In the genomic region with DNA sequence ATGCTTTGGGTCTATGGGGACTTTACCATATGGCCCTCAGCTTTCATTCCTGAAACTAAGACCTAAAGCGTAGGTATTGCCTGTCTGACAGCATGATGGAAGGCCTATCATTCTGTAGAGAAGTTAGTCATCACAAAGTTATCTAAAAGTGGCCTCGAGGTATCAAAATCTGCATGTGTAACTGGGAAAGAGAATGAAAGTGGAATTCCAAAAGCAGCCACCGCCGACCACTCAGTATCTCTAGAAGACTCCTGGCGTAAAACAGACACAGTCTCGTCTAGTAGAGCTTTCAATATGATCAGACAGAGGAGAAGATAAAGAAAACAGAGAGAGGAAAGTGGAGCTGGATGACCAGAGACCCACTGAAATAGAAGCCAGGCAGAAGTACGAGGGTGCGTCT, we compare ENCODE assay signal across 26 mouse cellular contexts.
DNase-seq lines count a peak whose midpoint lies in the region; ATAC-seq and TF ChIP-seq lines count a peak whose summit lies in the region.
"Had no signal": no experiment of that assay in that cellular context is flagged by ENCODE, and none has a peak within 500 bp of the region (broad histone marks: within the 10 kb centered on the region; RNA-seq: fewer than 3 reads in every experiment).

No protein-coding gene starts in this region.

- POLR2A ChIA-PET in Patski (lab: Charles Lee): no interaction called here

- no peak for DNase-seq in heart, adult 9 months (ENCODE audit: low spot score in 2 of 2)
- DNase-seq in heart, postnatal 14 days: no peak
- DNase-seq in midbrain, embryonic 11.5 days (ENCODE audit: low spot score, missing footprints): peak; percentile 75
- no peak for DNase-seq in midbrain, postnatal 0 days (ENCODE audit: low spot score)
- peak; percentile 25 for DNase-seq in Patski (ENCODE audit: low read depth, low spot score)
- DNase-seq: adrenal gland, adult 8-10 months; adrenal gland, postnatal 25 days; cerebellum, adult 11-12 months; cerebellum, adult 8-10 months; cerebellum, postnatal 10 days; cerebellum, postnatal 36 days; embryo, embryonic 11 days; gastrocnemius, postnatal 10 days; gastrocnemius, postnatal 36 days; kidney, adult 8-10 months had no signal

- no peaks in the 10 kb centered on the region for H3K27me3 ChIP-seq in heart, embryonic 12.5 days (replicated peaks)
- no peaks in the 10 kb centered on the region for H3K27me3 ChIP-seq in heart, embryonic 15.5 days
- H3K27me3 ChIP-seq in midbrain, embryonic 11.5 days (ENCODE audit: control insufficient read depth, insufficient read depth, low read length): no peaks in the 10 kb centered on the region
- H3K27me3 ChIP-seq in midbrain, postnatal 0 days (ENCODE audit: insufficient read depth, low read length): no peaks in the 10 kb centered on the region
- H3K27me3 ChIP-seq in Patski: no peaks in the 10 kb centered on the region
- H3K27me3 ChIP-seq: forebrain, embryonic 13.5 days; hindbrain, embryonic 12.5 days; hindbrain, embryonic 15.5 days; kidney, embryonic 15.5 days had no signal

- H3K9ac ChIP-seq in heart, embryonic 12.5 days: no peak overlapping the region
- H3K9ac ChIP-seq in heart, embryonic 15.5 days: no peak overlapping the region
- H3K9ac ChIP-seq in midbrain, embryonic 11.5 days (ENCODE audit: low read length): no peak overlapping the region
- no peak overlapping the region for H3K9ac ChIP-seq in midbrain, postnatal 0 days (replicated peaks; ENCODE audit: low read length, poor library complexity, severe bottlenecking)
- H3K9ac ChIP-seq: forebrain, embryonic 13.5 days; hindbrain, embryonic 12.5 days; hindbrain, embryonic 15.5 days; kidney, embryonic 15.5 days had no signal

- H3K4me2 ChIP-seq in heart, embryonic 12.5 days: peak overlapping the region; percentile 54
- peak overlapping the region; percentile 30 for H3K4me2 ChIP-seq in heart, embryonic 15.5 days
- H3K4me2 ChIP-seq in midbrain, embryonic 11.5 days: no peak overlapping the region
- no peak overlapping the region for H3K4me2 ChIP-seq in midbrain, postnatal 0 days (ENCODE audit: low read depth, low read length, poor library complexity, severe bottlenecking)
- H3K4me2 ChIP-seq: forebrain, embryonic 13.5 days; hindbrain, embryonic 12.5 days; hindbrain, embryonic 15.5 days; kidney, embryonic 15.5 days had no signal

- in situ Hi-C loops in Patski (cut with MboI; ENCODE audit: low pct_unique_long_range_greater_than_20kb): no loop called here

- no peak for TF ChIP-seq CTCF in midbrain, postnatal 0 days (IDR thresholded peaks at IDR 0.05)
- no peak for TF ChIP-seq CTCF in Patski (IDR thresholded peaks at IDR 0.05)

- CTCF ChIA-PET in Patski (lab: Charles Lee): interaction anchor here (1.2 kb wide), 2 partner anchors 10 to 15 kb away, joined by 4 read pairs; no protein-coding TSS in a partner anchor

- 14% methylated on average over 8 of the region's 8 CpGs for WGBS in heart, embryonic 12.5 days
- 36% methylated on average over 8 of the region's 8 CpGs for WGBS in heart, embryonic 15.5 days
- WGBS in midbrain, embryonic 11.5 days: 78% methylated on average over 8 of the region's 8 CpGs
- 77% methylated on average over 8 of the region's 8 CpGs for WGBS in midbrain, postnatal 0 days

- H3K9me3 ChIP-seq in heart, embryonic 12.5 days (replicated peaks): no peaks in the 10 kb centered on the region
- H3K9me3 ChIP-seq in heart, embryonic 15.5 days (replicated peaks): no peaks in the 10 kb centered on the region
- no peaks in the 10 kb centered on the region for H3K9me3 ChIP-seq in midbrain, embryonic 11.5 days (ENCODE audit: control insufficient read depth, low read length)
- H3K9me3 ChIP-seq in midbrain, postnatal 0 days (ENCODE audit: low read length): no peaks in the 10 kb centered on the region
- H3K9me3 ChIP-seq: forebrain, embryonic 10.5 days; forebrain, embryonic 13.5 days; hindbrain, embryonic 12.5 days; hindbrain, embryonic 15.5 days; kidney, embryonic 15.5 days had no signal

- ATAC-seq in heart, embryonic 12.5 days (ENCODE audit: insufficient number of reproducible peaks, low FRiP score): no peak
- no peak for ATAC-seq in heart, embryonic 15.5 days (replicated peaks; ENCODE audit: insufficient number of reproducible peaks, insufficient read depth, low FRiP score, low read depth)
- no peak for ATAC-seq in midbrain, embryonic 11.5 days (ENCODE audit: low FRiP score)
- no peak for ATAC-seq in midbrain, postnatal 0 days (ENCODE audit: low FRiP score)
- peak; percentile 57 for ATAC-seq in Patski
- no peak for ATAC-seq in CD4-positive, CD25-positive, alpha-beta regulatory T cell, adult 4 months
- ATAC-seq: activated CD4-positive, CD25-positive, alpha-beta regulatory T cell, adult 4 months; forebrain, embryonic 13.5 days; forebrain, embryonic 16.5 days; intestine, postnatal 0 days had no signal

- H3K27ac ChIP-seq in heart, embryonic 12.5 days (ENCODE audit: poor library complexity, severe bottlenecking): peak overlapping the region; percentile 63; the same call in 1 of the 2 replicates
- peak overlapping the region; percentile 54 for H3K27ac ChIP-seq in heart, embryonic 15.5 days
- no peak overlapping the region for H3K27ac ChIP-seq in midbrain, embryonic 11.5 days (ENCODE audit: low read depth, low read length)
- H3K27ac ChIP-seq in midbrain, postnatal 0 days (ENCODE audit: low read depth, low read length): no peak overlapping the region
- H3K27ac ChIP-seq: forebrain, embryonic 10.5 days; forebrain, embryonic 13.5 days; hindbrain, embryonic 12.5 days; hindbrain, embryonic 15.5 days; kidney, embryonic 15.5 days had no signal

- no peaks in the 10 kb centered on the region for H3K36me3 ChIP-seq in heart, embryonic 12.5 days
- H3K36me3 ChIP-seq in heart, embryonic 15.5 days: no peaks in the 10 kb centered on the region
- H3K36me3 ChIP-seq in midbrain, embryonic 11.5 days (ENCODE audit: control insufficient read depth, insufficient read depth, low read length): no peaks in the 10 kb centered on the region
- H3K36me3 ChIP-seq in midbrain, postnatal 0 days (ENCODE audit: insufficient read depth, low read length): no peaks in the 10 kb centered on the region
- H3K36me3 ChIP-seq: forebrain, embryonic 10.5 days; hindbrain, embryonic 12.5 days; hindbrain, embryonic 15.5 days; kidney, embryonic 15.5 days had no signal

- intact Hi-C loops in heart, postnatal 14 days (cut with DNase I): no loop called here

- peaks cover 33% of the 10 kb centered on the region for H3K4me1 ChIP-seq in heart, embryonic 12.5 days (replicated peaks)
- H3K4me1 ChIP-seq in heart, embryonic 15.5 days (replicated peaks): peaks cover 21% of the 10 kb centered on the region
- H3K4me1 ChIP-seq in midbrain, embryonic 11.5 days (ENCODE audit: control insufficient read depth, insufficient read depth, low read length): no peaks in the 10 kb centered on the region
- no peaks in the 10 kb centered on the region for H3K4me1 ChIP-seq in midbrain, postnatal 0 days (ENCODE audit: insufficient read depth, low read length)
- H3K4me1 ChIP-seq: forebrain, embryonic 10.5 days; forebrain, embryonic 13.5 days; hindbrain, embryonic 12.5 days; hindbrain, embryonic 15.5 days; kidney, embryonic 15.5 days had no signal

- no peak overlapping the region for H3K4me3 ChIP-seq in heart, embryonic 12.5 days
- no peak overlapping the region for H3K4me3 ChIP-seq in heart, embryonic 15.5 days
- no peak overlapping the region for H3K4me3 ChIP-seq in midbrain, embryonic 11.5 days (ENCODE audit: low read depth, low read length)
- H3K4me3 ChIP-seq in midbrain, postnatal 0 days (ENCODE audit: low read depth, low read length): no peak overlapping the region
- H3K4me3 ChIP-seq: forebrain, embryonic 10.5 days; forebrain, embryonic 13.5 days; hindbrain, embryonic 12.5 days; hindbrain, embryonic 15.5 days; kidney, embryonic 15.5 days had no signal

Comparison
In these comparisons a context has a peak if more than half of its experiments do, and no peak if none do; other contexts are left out.
1. DNase-seq: peak in midbrain, embryonic 11.5 days (single experiment) and Patski (single experiment); none in heart, adult 9 months (0 of 2), heart, postnatal 14 days (0 of 2) and midbrain, postnatal 0 days (single experiment).
2. H3K27ac ChIP-seq: peak in heart, embryonic 12.5 days (single experiment) and heart, embryonic 15.5 days (single experiment); none in midbrain, embryonic 11.5 days (single experiment) and midbrain, postnatal 0 days (single experiment).
3. H3K4me2 ChIP-seq: peak in heart, embryonic 12.5 days (single experiment) and heart, embryonic 15.5 days (single experiment); none in midbrain, embryonic 11.5 days (single experiment) and midbrain, postnatal 0 days (single experiment).